Mouse (Mus musculus): Measurements from ENCODE around the gene Hist1h1e. TPM values are rescaled to one million over a fixed set of nuclear protein-coding genes. Genes with fewer than 3 reads are reported as not detected.

Hist1h1e gene
- total RNA-seq (2021), result 139 and 157 TPM in 2 replicates
- long read RNA-seq, experiment 1, result 0 reads
- long read RNA-seq, experiment 2, result 0 reads

- DNase-seq, result peak; percentile 96
Measured at GRCm38 (mm10) chr13:23622175-23622671, at the start of gene Hist1h1e. Gene Hist1h1e (minus strand): TSS chr13:23622558.

- DNase-seq, result no peak
Measured at GRCm38 (mm10) chr13:23662536-23662935, 40.2 kb upstream of the Hist1h1e start.

GRCm38 (mm10) chr13:23659636-23660366 is 37.4 kb upstream of the Hist1h1e start:
- DNase-seq, result no peak

GRCm38 (mm10) chr13:23630653-23631052 is 8.3 kb upstream of the Hist1h1e start:
- DNase-seq, result peak; percentile 31

- DNase-seq, result peak; percentile 24
Measured at GRCm38 (mm10) chr13:23622861-23623450, 598 bp upstream of the Hist1h1e start.

- peak; percentile 86 for DNase-seq
Measured at GRCm38 (mm10) chr13:23621532-23622174, 705 bp downstream of the Hist1h1e start.

GRCm38 (mm10) chr13:23620733-23621531 is 1.4 kb downstream of the Hist1h1e start, which contains the start of gene Hist1h2be:
Gene Hist1h2be (minus strand): TSS chr13:23621124.
- DNase-seq, result peak; percentile 86

- DNase-seq, result no peak
Measured at GRCm38 (mm10) chr13:23620056-23620732, 2.2 kb downstream of the Hist1h1e start.

- no peak for DNase-seq
Measured at GRCm38 (mm10) chr13:23611638-23612037, 10.7 kb downstream of the Hist1h1e start.

- DNase-seq, result no peak
Measured at GRCm38 (mm10) chr13:23610393-23610792, 12.0 kb downstream of the Hist1h1e start.

- DNase-seq, result no peak
Measured at GRCm38 (mm10) chr13:23609844-23610243, 12.5 kb downstream of the Hist1h1e start.

- DNase-seq, result no peak
Measured at GRCm38 (mm10) chr13:23609209-23609608, 13.1 kb downstream of the Hist1h1e start.

- DNase-seq, result no peak
Measured at GRCm38 (mm10) chr13:23605052-23605451, 17.3 kb downstream of the Hist1h1e start.

GRCm38 (mm10) chr13:23604452-23604851 is 17.9 kb downstream of the Hist1h1e start:
- no peak for DNase-seq

- DNase-seq, result no peak
Measured at GRCm38 (mm10) chr13:23603182-23603699, 19.1 kb downstream of the Hist1h1e start.

GRCm38 (mm10) chr13:23597957-23598356 is 24.4 kb downstream of the Hist1h1e start:
- DNase-seq, result peak; percentile 88

GRCm38 (mm10) chr13:23595622-23596372 is 26.6 kb downstream of the Hist1h1e start:
- DNase-seq, result no peak

- DNase-seq, result no peak
Measured at GRCm38 (mm10) chr13:23595185-23595584, 27.2 kb downstream of the Hist1h1e start.

GRCm38 (mm10) chr13:23593051-23593770 is 29.1 kb downstream of the Hist1h1e start:
- DNase-seq, result no peak

GRCm38 (mm10) chr13:23592614-23593013 is 29.7 kb downstream of the Hist1h1e start:
- no peak for DNase-seq

Measured in adrenal gland, postnatal 14 days (tissue).